Mouse (Mus musculus): ENCODE data around the gene Cdh23.

- TF ChIP-seq CTCF (IDR thresholded peaks at IDR 0.05; ENCODE audit: low read depth), result no peak
- TF ChIP-seq EP300 (IDR thresholded peaks at IDR 0.05; ENCODE audit: low read depth), result no peak
Measured at GRCm38 (mm10) chr10:60558491-60558927, 137.8 kb downstream of the Cdh23 start.

All from heart, postnatal 0 days (tissue).